Mouse (Mus musculus) embryo, embryonic 11 days (tissue): ENCODE data around the gene Nek10.
"Not testable (repeated sequence)": the region's sequence is repeated elsewhere in the genome, so short reads cannot be mapped to it uniquely, and the experiment has no call there.

Experiments
- DNase-seq: peaks from one replicate; pipeline ENCODE4 v3.0.0-alpha.2; 2015

Gene Nek10

DNA sequence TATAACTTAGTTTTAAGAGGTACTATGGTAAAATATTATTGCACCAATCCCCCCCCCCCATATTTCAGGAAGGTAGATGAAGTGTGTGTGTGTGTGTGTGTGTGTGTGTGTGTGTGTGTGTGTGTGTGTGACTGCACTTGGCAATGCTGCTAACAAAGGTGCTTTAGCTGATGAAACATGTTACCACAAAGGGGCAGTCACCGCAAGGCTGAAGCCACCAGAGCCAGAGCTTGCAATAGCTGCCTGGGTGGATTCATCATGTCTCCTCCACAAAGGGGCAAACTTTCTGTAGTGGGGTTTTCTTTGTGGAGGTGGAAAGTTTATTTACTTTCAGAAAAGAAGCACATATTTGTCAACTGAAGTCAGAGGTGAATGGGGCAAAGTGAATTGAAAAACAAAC, 67.9 kb downstream of the Nek10 start:
- DNase-seq, result no peak

DNA sequence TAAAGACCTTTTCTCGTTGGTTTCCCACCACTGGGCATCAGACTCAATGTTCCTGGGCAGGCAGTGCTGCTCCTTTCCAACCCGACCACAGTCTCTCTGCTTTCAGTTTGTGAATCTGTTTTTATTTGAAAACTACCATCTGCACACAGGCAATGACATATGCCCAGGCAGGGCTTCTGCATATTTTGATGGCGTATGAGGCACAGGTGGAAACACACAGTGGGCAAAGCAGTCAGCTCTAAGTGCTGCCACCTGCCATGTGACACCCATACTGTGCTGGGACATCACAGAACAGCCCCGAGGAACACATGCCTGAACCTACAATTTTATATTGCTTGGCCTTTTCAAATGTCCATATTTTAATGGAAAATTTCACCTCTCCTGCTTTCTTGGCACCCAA, 68.5 kb downstream of the Nek10 start:
- no peak for DNase-seq

- DNase-seq, result peak; percentile 41
Observed at GRCm38 (mm10) chr14:14893932-14894652, 90.9 kb downstream of the Nek10 start.

GRCm38 (mm10) chr14:14894776-14895175, 91.6 kb downstream of the Nek10 start:
- DNase-seq, result no peak

DNA sequence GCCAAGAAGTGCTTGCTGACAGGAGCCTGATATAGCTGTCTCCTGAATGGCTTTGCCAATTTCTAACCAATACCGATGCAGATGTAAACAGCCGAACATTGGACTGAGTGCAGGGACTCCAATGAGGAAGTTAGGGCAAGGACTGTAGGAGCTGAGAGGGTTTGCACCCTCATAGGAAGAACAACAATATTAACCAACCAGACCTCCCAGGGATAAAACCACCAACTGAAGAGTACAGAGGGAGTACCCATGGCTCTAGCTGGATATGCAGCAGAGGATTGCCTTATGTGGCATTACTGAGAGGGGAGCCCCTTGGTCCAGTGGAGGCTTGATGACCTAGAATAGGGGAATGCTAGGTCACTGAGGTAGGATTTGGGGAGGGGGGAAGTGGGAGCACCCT, 92.1 kb downstream of the Nek10 start:
- no peak for DNase-seq

- no peak for DNase-seq
Observed at GRCm38 (mm10) chr14:14896399-14897136, 93.4 kb downstream of the Nek10 start.

DNA sequence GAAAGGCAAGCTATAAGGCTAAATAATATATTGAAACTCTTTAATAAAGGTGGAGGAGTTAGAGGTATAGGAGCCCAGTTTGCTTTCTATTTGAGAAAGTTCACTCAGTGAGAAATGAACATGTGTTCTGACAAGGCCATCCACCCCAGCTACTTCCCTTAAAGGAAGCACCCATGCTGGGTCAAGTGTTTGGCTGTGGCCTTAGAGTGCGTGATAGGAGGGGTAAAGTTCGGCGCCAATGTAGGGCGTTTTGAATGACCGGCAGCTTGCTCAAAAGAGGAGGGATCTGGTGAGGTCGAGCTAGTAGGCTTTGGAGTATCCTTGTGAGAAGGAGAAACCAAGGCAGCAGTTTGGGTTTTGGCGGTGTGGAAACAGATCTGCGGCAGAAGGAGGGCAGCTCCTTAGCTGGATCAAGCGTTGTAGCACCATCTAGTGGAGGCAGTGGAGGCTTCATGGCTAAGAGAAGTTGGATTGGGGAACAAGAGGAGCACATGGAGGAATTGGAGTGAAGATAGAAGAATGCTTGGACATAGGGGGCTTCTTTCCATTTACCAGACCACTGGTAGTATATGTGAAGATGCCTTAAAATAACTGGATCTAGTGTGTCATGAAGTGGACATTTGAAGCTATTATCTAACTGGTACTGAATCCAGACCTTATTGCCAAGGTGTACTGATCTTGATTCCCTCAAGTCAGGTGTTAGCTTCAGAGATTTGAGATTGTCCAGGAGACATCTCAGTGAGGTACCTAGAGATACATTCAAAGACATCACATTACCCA, 101.7 kb downstream of the Nek10 start:
- DNase-seq, result peak; percentile 80

DNA sequence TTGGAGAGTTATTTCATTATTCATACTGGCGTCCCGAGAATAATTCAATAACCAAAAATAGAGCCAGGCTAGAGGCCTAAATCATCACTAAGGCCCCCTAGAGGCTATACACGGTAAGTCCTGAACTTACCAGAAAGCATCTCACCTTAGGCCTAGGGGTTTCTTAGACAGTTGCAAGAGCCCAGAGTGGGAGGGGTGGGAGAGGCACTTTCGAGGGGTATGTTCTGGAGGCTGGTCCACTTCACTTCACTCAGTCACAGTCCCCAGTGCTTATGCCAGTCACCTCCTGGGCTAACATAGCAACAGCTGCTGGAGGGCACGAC, 102.3 kb downstream of the Nek10 start:
- no peak for DNase-seq

DNA sequence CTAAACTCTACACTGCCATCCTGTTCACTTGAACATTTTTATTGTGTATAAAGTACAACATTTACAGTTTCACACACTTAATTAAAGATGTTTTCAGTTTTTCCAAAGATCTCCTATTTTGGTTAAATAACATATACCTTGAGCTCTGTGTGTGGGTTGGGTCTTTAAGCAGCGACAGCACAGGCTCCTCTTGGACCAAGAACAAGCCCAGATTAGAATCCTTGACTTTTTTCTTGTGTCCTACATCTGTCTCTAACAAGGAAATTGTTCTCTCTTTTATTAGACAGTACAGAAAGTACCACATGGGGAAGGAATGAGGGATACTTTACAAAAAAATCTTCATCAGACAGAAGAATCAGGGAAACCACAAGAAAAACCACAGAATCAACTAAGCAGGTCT, 122.4 kb downstream of the Nek10 start:
- DNase-seq, result no peak

DNA sequence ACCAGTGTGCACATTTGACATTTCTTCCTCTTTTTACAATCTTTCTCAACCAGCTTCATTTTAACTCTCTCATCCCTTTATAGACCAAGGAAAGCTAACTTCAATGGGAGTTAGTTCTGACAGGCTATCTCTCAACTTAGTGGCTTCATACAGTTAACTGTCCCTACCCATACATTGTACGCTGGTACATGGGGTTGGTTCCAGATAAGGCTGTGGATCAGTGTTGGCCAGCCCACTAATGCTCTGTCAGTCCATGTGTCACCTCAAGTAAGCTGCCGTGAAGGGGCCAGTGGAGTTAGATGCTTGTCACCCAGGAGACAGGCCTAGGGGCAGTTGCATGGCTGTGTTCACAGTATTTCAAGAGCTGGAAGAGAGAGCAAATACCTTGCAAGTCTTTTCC, 124.3 kb downstream of the Nek10 start:
- DNase-seq, result no peak

GRCm38 (mm10) chr14:14934977-14935376, 131.8 kb downstream of the Nek10 start:
- no peak for DNase-seq

GRCm38 (mm10) chr14:14945930-14946329, 142.7 kb downstream of the Nek10 start:
- no peak for DNase-seq

GRCm38 (mm10) chr14:14949023-14949422, 145.8 kb downstream of the Nek10 start:
- DNase-seq, result no peak

GRCm38 (mm10) chr14:14951808-14952207, 148.6 kb downstream of the Nek10 start:
- no peak for DNase-seq

DNA sequence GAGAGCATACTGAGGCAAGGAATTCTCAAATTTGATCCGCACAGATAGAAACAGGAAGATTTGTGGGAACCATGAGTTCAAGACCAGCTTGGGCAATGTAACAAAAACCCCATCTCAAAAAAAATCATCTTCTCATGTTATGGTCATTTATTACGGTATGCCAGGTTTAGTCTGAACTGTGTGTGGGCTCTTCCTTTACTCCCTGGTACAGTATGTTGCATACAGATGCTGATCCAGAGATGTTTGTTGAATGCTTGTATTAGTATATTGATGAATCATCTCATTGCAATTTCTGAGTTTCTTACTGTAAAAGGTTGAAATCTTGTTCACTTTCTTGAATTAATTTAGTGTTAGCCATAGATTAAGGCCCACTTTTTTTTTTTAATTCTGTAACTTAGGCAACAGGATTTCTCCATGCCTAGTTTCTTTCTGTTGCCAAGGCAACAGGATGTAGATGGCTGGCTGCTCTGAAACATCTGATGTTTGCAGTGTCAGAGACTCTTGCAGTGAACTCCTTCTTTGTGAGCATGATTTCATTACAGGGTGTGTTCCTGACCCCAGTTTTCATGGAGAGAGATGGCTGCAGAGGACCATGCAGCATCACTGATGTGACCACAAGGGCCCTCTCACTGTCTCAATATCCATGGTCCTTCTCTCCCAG, 156.7 kb downstream of the Nek10 start:
- no peak for DNase-seq

DNA sequence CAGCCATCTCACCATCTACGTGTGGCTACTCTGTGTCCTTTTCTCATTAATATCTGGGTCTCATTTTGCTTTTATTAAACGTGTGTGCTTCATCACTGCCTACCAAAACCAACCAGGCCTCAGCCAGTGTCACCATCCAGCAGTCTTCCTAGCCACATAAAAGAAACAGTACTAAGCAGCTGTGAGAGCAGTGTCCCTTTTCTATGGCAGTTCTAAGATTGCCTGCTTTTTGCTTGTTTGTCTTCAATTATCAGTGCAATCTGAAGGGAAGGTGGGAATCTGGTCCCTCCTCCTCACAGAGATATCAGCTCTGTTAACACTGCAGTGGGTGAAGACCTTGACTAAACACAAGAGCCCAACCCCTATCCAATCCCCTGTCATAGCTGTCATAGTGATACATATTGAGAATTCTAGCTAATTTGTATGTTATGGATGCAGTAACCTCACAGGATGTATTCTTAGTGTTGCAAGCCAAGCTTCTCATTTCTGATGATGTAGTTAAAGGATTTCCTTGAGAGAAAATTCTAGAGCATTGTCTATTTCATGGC, 157.3 kb downstream of the Nek10 start:
- DNase-seq, result no peak

- no peak for DNase-seq
Observed at GRCm38 (mm10) chr14:14970633-14971032, 167.4 kb downstream of the Nek10 start.

GRCm38 (mm10) chr14:14971056-14971455, 167.8 kb downstream of the Nek10 start:
- DNase-seq, result no peak

DNA sequence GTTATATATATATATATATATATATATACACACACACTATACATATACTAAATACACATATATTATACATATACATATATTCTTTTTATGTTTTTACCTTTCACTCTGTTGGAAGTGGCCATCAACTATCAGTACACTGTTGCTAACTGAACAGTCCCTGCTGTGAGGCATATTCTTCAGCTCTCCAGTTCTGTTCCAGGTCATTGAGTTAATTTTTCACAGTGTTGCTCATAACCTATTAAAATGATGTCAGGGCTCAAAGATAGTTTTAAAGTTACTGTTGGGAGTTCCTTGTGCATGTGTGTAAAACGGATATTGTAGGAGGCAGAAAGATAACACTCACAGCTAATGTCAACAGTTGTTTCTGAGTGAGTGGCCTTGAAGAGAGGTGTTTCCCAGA, 170.9 kb downstream of the Nek10 start:
- DNase-seq, result no peak

- not testable (repeated sequence) for DNase-seq
Observed at GRCm38 (mm10) chr14:14984106-14984505, 180.9 kb downstream of the Nek10 start.

DNA sequence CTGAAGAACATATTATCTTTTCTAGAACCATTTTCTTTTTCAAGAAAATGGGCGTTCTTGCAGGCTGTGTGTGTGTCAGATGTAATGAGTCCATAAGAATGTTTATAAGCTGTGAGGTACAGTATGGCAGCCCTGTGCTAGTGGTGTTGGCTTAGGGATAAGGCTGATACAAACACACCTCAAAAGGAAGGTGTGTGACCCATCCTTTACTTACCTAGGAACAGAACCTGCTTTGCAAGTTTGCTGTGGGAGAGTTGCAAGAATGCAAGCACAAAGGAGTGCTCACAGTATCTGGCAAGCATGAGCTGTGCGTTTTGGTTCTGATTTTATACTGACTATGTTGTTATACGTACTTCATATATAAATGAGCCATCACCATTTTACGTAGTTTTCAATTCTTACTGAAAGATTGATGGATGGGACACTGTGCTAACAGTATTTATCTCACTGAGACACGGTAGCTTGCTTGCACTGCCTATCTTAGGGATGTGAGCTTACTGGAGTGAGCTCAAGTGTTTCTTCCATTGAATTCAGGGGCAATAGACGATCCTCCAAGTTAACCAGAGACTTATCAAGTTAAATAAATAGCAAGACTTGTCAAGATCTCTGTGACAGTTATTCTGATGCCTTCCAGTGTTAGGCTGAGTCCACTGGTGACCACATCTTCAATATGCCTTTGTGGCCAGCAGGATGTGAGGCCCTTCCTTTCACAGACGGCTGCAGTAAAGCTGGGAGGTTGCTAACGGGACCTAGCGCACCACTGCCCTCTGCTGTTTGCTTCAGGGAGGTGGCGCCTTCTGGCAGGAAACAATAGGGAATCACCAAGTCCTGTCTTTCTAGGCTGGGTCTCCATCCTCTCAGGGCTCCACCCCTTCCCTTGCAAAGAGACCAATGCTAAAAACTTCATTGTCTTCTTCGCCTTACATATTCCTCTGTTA, 181.8 kb downstream of the Nek10 start:
- DNase-seq, result peak; percentile 86

- DNase-seq, result no peak
Observed at GRCm38 (mm10) chr14:14987403-14987802, 184.2 kb downstream of the Nek10 start.
